In the genomic region with DNA sequence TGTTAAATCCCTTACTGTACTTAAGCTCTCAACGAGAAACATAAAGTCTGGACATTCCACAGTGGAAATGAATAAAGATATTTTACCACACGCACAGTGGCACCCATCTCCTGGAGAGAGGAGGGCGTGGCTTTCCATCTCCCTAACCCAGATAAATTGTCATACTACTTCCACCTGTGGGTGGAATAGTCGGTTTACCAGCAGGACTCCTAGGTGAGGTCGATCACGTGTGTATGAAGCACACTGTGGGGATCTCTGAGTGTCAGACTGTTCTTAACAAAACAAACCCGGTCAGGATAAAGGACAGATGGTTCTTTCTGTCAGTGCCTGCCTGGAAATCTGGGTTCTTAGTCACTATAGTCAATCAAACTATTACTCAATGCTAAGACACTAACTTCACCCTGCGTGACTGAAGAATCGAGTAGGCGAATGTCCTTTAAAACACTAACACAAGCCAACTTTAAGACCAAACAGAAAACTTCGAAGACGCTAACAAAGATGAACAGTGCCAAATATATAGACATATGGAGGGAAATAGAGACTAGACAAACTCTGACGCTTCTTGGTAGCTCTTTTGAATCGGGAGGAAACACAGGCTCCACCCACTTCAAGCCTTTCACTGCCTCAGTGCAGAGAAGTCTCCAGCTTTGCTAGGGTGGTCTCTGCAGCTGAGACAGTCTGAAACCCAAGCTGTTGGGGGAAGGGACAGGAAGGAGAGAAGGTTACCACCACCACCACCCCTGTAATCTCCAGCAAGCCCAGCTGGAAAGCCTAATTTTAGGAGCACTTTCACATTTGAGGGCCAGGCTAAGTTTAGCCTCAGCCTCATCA, we compare ENCODE assay signal across 9 mouse cellular contexts.
DNase-seq lines count a peak whose midpoint lies in the region; ATAC-seq and TF ChIP-seq lines count a peak whose summit lies in the region.
"Had no signal": no experiment of that assay in that cellular context is flagged by ENCODE, and none has a peak within 500 bp of the region (broad histone marks: within the 10 kb centered on the region; RNA-seq: fewer than 3 reads in every experiment).

No protein-coding gene starts in this region.

- no peaks in the 10 kb centered on the region for H3K27me3 ChIP-seq in lung, embryonic 16.5 days (ENCODE audit: control insufficient read depth, insufficient read depth, low read depth, low read length)
- H3K27me3 ChIP-seq in limb, embryonic 15.5 days = no peaks in the 10 kb centered on the region
- no peaks in the 10 kb centered on the region for H3K27me3 ChIP-seq in kidney, adult 2 months (replicated peaks; ENCODE audit: control insufficient read depth, insufficient read depth, low read length)
- H3K27me3 ChIP-seq: hindbrain, embryonic 13.5 days had no signal

- H3K9me3 ChIP-seq in lung, embryonic 16.5 days (ENCODE audit: control insufficient read depth, low read length) = no peaks in the 10 kb centered on the region
- no peaks in the 10 kb centered on the region for H3K9me3 ChIP-seq in limb, embryonic 15.5 days
- H3K9me3 ChIP-seq: hindbrain, embryonic 13.5 days had no signal

- TF ChIP-seq POLR2A in brain, embryonic 14.5 days (IDR thresholded peaks at IDR 0.05; ENCODE audit: borderline replicate concordance, extremely low read depth, insufficient read depth, insufficient read length, poor library complexity, severe bottlenecking) = no peak
- TF ChIP-seq POLR2A in kidney, adult 2 months (IDR thresholded peaks at IDR 0.05; ENCODE audit: low read depth, low read length) = no peak

- ATAC-seq in lung, embryonic 16.5 days (ENCODE audit: low read depth) = 0 out of 2 replicates have a peak, but pooled peaks have one; percentile 12
- ATAC-seq in limb, embryonic 15.5 days (ENCODE audit: insufficient number of reproducible peaks, low FRiP score, low TSS enrichment, low read depth) = 0 out of 2 replicates have a peak, but pooled peaks have one; percentile 48
- no peak for ATAC-seq in erythroid progenitor cell, adult 5-6 weeks (replicated peaks; ENCODE audit: low FRiP score, poor library complexity, severe bottlenecking)

- no peak overlapping the region for H3K4me3 ChIP-seq in lung, embryonic 16.5 days (ENCODE audit: low read length)
- no peak overlapping the region for H3K4me3 ChIP-seq in limb, embryonic 15.5 days
- H3K4me3 ChIP-seq in kidney, adult 2 months (ENCODE audit: insufficient read depth, low read depth, low read length) = no peak overlapping the region
- H3K4me3 ChIP-seq: hindbrain, embryonic 13.5 days had no signal

- H3K36me3 ChIP-seq in lung, embryonic 16.5 days (ENCODE audit: control insufficient read depth, insufficient read depth, low read length) = no peaks in the 10 kb centered on the region
- H3K36me3 ChIP-seq in limb, embryonic 15.5 days = no peaks in the 10 kb centered on the region
- H3K36me3 ChIP-seq in kidney, adult 2 months (ENCODE audit: control insufficient read depth, insufficient read depth, low read length) = no peaks in the 10 kb centered on the region
- H3K36me3 ChIP-seq: hindbrain, embryonic 13.5 days had no signal

- H3K4me1 ChIP-seq in lung, embryonic 16.5 days (replicated peaks; ENCODE audit: control insufficient read depth, insufficient read depth, low read length) = no peaks in the 10 kb centered on the region
- H3K4me1 ChIP-seq in limb, embryonic 15.5 days = peaks cover 26% of the 10 kb centered on the region
- H3K4me1 ChIP-seq in kidney, adult 2 months (ENCODE audit: control insufficient read depth, insufficient read depth, low read length) = no peaks in the 10 kb centered on the region

- H3K4me2 ChIP-seq in lung, embryonic 16.5 days (ENCODE audit: low read depth, low read length) = no peak overlapping the region
- H3K4me2 ChIP-seq in limb, embryonic 15.5 days = no peak overlapping the region
- H3K4me2 ChIP-seq: hindbrain, embryonic 13.5 days had no signal

- WGBS in lung, embryonic 16.5 days = 47% methylated on average over 14 of the region's 14 CpGs
- 66% methylated on average over 14 of the region's 14 CpGs for WGBS in limb, embryonic 15.5 days
- 70% methylated on average over 14 of the region's 14 CpGs for WGBS in kidney, adult 2 months

- DNase-seq in lung, postnatal 36 days = no peak
- DNase-seq in brain, embryonic 14.5 days (ENCODE audit: low read depth) = peak; percentile 51
- DNase-seq in forelimb bud, embryonic 11.5 days (ENCODE audit: low read depth, low spot score) = peak; percentile 23
- DNase-seq in kidney, adult 2 months = no peak
- DNase-seq: cerebellum, postnatal 36 days had no signal

- no peak overlapping the region for H3K27ac ChIP-seq in lung, embryonic 16.5 days (ENCODE audit: low read length)
- H3K27ac ChIP-seq in limb, embryonic 15.5 days = peak overlapping the region; percentile 61
- no peak overlapping the region for H3K27ac ChIP-seq in kidney, adult 2 months (ENCODE audit: insufficient read depth, low read depth, low read length)

- no peak overlapping the region for H3K9ac ChIP-seq in lung, embryonic 16.5 days (ENCODE audit: low read length)
- no peak overlapping the region for H3K9ac ChIP-seq in limb, embryonic 15.5 days
- H3K9ac ChIP-seq: hindbrain, embryonic 13.5 days had no signal

- no peak for TF ChIP-seq CTCF in brain, embryonic 14.5 days (IDR thresholded peaks at IDR 0.05; ENCODE audit: borderline replicate concordance, extremely low read depth, insufficient read depth, insufficient read length)
- no peak for TF ChIP-seq CTCF in kidney, adult 2 months (conservative IDR thresholded peaks at IDR 0.05; ENCODE audit: insufficient read depth, insufficient read length, low read depth, low read length)

Comparison
In these comparisons a context has a peak if more than half of its experiments do, and no peak if none do; other contexts are left out.
1. DNase-seq: peak in brain, embryonic 14.5 days (single experiment) and forelimb bud, embryonic 11.5 days (single experiment); none in lung, postnatal 36 days (single experiment) and kidney, adult 2 months (single experiment).